Mouse (Mus musculus): ENCODE measurements at regions not wholly inside any gene's neighbourhood (a gene's known extent, or its start where the extent isn't known, plus 50 kb on each side); places are given as distances from the start of the nearest gene placed in this dataset.

- no peak for ATAC-seq (replicated peaks; ENCODE audit: low FRiP score, poor library complexity, severe bottlenecking)
These were observed 65.6 kb downstream of the 4933402N22Rik start for GRCm38 (mm10) chr5:11983452-11983851.

DNA sequence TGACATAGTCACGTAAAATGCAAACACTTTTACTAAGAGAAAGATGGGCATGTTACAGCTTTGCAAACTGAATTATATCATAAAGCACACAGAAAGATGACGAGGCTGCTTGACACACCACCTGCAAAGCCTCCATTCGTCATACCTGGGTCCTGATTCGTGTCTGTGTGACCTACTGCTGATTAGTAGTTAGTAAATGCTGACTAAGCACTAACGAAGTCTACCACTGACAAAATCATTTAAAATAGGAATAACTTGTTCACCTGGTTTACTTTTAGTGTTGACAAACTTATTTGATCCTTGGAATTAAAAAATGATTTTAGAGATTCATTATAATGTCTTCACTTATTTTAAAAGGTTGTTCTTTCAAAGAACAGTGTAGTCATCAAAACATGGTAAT, 71.3 kb downstream of the 4933402N22Rik start:
- no peak for ATAC-seq (replicated peaks; ENCODE audit: low FRiP score, poor library complexity, severe bottlenecking)

- no peak for ATAC-seq (replicated peaks; ENCODE audit: low FRiP score, poor library complexity, severe bottlenecking)
These were observed 82.9 kb downstream of the 4933402N22Rik start for GRCm38 (mm10) chr5:12000777-12001176.

DNA sequence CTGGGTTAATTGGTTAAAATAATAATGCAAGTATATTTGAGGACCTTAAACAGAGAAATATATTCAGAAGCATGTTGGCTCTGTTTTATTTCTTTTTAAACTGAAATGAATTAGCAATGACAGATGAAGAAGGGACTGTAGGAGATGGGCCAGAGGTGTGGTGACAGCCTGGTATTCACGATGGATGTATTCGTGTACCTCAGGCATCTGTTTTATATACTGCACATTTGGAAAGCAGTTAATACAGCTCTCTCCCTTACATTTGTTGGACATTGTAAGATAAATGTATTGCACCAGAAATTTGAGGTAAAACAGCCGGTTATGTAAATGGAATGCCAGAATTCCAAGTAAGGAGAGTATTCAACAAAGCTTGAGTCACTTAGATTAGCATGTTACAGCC, 88.6 kb downstream of the 4933402N22Rik start:
- no peak for ATAC-seq (replicated peaks; ENCODE audit: low FRiP score, poor library complexity, severe bottlenecking)

GRCm38 (mm10) chr5:12016332-12016731, 98.5 kb downstream of the 4933402N22Rik start:
- ATAC-seq (replicated peaks; ENCODE audit: low FRiP score, poor library complexity, severe bottlenecking), result no peak

DNA sequence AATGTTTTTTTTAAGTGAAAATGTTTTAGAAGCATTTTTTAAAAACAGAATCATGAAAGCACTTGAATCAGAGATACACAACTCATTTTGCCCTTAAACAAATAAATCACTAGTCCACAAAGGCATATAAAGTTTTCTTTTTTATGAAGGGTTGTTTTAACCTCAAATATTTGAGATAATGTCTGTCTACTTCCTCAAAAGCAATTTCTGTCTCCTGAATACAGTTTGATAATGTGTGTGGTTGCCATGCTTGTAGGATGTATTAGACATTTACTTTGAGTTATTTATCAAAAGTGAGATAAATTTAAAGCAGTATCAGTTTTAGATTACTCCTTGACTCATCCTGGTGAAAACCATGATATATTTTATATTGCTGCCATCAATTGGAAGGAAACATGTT, 102.6 kb downstream of the 4933402N22Rik start:
- no peak for ATAC-seq (replicated peaks; ENCODE audit: low FRiP score, poor library complexity, severe bottlenecking)

DNA sequence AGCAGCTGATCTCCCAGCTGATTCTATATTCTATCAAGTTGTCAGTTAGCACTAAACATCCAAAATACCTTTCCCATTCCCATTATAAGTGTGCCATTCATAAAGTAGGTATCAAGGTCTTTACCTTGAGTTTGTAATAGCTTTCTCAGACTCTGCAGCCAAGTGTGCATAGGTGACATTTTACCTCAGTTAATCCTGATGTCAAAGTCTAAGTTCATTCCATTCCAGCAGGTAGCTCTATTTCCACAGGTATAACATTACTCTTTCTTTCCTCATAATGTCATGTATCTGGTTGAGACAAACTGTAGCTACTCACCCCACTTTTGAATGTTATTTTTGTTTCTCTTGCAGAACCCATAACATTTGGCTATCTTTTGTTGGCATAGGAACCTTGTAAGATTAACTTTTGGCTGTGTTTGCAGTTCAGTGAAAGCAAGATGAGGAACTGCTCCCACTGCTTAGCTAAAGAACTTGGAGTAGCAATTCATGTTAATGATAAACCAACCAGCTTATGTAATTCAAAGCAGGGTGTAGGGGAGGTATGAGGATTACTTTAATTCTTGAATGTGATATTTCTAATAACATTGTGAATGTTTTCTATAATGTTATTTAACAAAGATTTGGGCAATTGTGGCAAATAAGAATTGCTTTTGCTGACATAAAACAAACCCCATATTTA, 107.0 kb downstream of the 4933402N22Rik start:
- ATAC-seq (replicated peaks; ENCODE audit: low FRiP score, poor library complexity, severe bottlenecking), result no peak

DNA sequence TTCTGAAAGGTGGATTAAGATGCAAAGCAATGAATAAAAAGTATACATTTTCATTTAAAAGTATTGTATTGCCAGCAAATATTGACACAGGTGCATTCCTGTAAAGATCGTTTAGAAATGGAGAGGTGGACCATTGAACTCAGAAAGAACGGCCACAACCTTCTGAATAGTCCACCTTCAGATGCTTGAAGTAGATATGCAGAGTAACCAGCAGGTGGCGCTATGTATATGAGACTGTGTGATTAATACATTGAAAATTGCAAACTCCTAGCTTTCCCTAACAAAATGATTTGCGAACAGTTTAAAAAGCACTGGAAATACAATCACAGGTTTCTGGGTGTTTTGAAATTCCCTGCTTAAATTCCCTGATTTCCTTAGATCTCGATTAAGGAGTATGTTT, 112.2 kb downstream of the 4933402N22Rik start:
- ATAC-seq (replicated peaks; ENCODE audit: low FRiP score, poor library complexity, severe bottlenecking), result peak; percentile 67

- no peak for ATAC-seq (replicated peaks; ENCODE audit: low FRiP score, poor library complexity, severe bottlenecking)
These were observed 132.0 kb downstream of the 4933402N22Rik start for GRCm38 (mm10) chr5:12049806-12050205.

- no peak for ATAC-seq (replicated peaks; ENCODE audit: low FRiP score, poor library complexity, severe bottlenecking)
These were observed 162.3 kb downstream of the 4933402N22Rik start for GRCm38 (mm10) chr5:12080191-12080590.

DNA sequence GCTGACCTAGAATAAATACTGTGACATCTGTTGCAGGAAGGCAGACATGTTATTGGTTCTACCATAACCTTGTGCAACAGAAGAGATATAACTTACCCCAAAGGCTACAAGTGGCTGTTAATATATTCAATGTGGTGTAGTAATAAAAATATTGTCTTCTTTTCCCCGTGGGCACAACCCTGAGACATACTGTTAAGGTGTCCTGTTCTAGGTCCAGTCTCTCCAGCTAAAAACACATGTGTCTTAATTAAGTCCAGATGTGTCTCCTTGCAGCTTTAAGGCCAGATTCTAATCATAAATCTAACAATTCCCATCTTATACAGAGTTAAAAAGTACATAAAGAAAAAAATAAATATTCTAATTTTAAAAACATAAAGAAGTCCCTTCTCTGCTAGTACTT, 175.8 kb downstream of the 4933402N22Rik start:
- ATAC-seq (replicated peaks; ENCODE audit: low FRiP score, poor library complexity, severe bottlenecking), result no peak

DNA sequence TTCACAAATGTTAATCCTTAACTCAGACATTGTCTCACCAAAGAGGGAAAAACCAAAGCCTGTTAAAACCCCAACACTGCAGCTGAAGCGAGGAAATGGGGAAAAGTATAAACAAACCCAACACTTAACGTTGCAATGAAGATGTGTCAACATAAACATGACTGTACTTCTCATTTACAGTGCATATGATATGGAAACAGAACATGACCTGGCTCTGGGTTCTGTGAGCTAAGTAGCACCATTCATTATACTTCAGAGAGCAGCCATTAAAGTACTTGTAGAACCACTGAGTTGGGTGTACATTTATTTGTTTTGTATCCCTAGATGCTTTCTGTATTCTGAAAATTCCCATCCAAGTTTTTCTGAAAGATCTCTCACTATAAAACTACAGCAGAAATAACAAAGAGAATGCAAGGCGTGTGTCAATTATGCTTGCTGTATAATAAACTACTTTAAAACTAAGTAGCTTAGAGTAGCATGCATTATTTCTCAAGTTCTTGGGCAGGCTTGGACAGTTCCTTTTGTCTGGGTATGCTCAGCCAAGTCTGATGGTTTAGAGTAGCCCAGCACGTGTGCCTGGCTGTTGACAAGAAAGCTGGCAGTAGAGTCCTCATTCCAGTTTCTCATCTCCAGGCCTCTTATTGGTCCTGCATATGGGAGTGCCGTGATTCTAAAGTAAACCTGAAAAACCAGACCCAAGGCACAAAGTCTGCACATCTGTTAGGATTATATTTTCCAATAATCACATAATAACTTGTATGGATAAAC, 198.9 kb downstream of the 4933402N22Rik start:
- ATAC-seq (replicated peaks; ENCODE audit: low FRiP score, poor library complexity, severe bottlenecking), result no peak

- ATAC-seq (replicated peaks; ENCODE audit: low FRiP score, poor library complexity, severe bottlenecking), result no peak
These were observed 207.1 kb downstream of the 4933402N22Rik start for GRCm38 (mm10) chr5:12124935-12125334.

DNA sequence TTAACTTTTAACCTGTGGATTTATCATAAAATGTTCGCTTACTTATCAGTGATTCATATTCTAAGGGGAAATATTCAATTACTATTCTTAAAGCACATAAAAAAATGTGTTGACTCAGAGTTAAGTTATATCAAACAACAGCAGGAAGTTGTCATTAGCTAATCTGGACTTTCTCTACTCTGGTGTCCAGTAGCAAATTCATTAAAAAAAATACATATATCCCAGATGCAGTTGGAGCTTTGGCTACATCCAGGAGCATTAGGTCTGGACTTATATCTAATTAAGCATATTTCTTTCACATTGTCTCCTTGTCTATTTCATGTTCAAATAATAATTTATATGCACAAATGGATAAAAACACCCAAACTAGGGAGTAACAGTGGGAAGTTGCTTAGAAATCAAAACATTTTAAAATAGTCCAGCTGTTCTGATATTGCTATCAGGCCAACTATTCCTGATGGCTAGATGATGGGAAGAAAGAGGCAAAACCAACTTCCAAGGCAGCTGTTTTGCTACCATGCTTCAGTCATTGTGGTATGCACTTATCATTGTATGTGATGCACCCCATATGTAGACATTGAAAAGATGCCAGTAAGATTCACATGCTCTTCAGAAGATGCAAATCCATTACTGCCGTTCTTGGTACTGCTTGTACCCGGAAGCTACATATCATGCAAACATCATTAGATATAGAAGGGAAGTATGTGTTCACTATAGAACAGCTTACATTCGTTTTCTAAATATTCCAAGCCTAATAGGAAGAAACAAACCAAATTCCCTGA, 209.8 kb downstream of the 4933402N22Rik start:
- ATAC-seq (replicated peaks; ENCODE audit: low FRiP score, poor library complexity, severe bottlenecking), result no peak

GRCm38 (mm10) chr5:12138961-12139360, 221.1 kb downstream of the 4933402N22Rik start:
- ATAC-seq (replicated peaks; ENCODE audit: low FRiP score, poor library complexity, severe bottlenecking), result no peak

DNA sequence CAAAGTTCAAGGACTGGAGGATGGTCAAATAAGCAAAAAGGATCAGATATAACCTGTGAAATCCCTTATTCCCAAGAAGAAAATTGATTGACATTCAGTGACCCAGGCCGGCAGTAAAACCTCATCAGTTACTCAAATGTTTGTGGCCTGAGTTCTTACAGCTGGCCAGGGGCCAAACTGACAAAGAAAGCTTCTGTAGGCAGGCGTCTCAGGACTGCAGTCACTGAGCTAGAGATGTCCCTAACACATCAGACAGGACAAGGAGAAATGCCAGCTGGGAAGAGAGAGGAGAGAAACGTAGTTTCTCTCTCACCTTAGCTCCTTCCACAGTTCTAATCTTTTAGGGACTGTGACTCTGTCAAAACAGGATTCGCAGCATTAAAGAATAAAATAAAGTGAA, 229.9 kb upstream of the Sema3d start:
- ATAC-seq (replicated peaks; ENCODE audit: low FRiP score, poor library complexity, severe bottlenecking), result no peak

DNA sequence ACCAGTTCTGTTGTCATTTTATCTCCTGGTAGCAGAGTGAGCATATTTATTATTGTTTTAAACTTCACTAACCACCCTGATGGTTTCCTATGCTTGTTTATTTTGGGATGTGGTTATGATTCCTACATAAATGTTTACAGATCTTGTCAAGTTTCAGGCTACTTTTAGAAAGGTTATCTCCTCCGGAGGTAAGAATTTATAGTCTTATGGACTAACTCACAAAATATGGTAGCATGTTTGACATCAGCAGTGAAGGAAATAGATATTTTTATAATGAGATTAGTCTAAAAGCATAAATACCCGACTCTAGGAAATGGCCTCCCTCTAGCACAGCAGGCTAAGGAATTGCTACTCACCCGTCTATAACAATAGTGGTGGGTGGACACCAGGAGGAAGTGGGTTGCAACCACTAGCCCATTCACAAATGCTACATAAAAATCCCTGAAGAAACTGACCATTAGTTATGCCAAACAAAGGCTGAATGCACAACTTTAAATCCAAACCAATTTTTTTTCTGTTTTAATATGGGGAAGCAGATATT, 228.6 kb upstream of the Sema3d start:
- no peak for ATAC-seq (replicated peaks; ENCODE audit: low FRiP score, poor library complexity, severe bottlenecking)

DNA sequence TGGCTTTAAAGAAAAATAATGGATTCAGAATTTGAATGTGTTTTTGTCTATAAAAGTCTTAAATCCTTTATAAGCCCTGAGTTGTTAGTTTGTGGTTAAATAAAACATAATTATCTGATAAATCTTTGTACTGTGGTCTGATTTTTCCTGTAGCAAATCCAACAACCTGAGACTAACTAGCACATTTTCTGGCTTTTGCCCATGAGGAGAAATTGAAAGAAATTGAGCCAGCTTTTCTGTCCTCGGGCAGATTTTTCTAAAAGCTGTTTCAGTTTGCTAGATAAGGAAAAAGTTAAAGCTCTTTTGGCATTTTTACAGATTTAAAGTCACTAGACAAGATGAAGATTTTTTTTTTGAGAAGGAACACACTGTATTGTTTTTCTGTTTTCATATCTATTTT, 191.5 kb upstream of the Sema3d start:
- no peak for ATAC-seq (replicated peaks; ENCODE audit: low FRiP score, poor library complexity, severe bottlenecking)

- ATAC-seq (replicated peaks; ENCODE audit: low FRiP score, poor library complexity, severe bottlenecking), result no peak
These were observed 175.7 kb upstream of the Sema3d start for GRCm38 (mm10) chr5:12207452-12207851.

DNA sequence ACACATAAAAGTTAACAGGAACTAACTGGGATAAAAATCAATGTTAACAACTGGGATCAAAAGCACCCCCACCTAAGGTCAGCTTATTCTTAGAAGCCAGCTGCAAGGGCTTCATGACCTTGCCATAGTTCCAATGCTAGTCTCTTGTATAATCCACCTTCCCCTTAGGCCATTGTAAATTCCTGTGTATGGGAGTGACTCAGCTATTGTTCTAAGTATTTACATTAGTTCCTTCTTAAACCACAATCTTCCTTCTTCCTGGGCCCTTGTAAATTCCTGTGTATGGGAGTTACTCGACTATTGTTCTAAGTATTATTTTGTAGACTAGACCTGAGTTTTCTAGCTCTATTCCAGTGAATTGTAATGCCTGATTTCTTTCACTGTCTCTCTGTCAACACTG, 173.6 kb upstream of the Sema3d start:
- no peak for ATAC-seq (replicated peaks; ENCODE audit: low FRiP score, poor library complexity, severe bottlenecking)

GRCm38 (mm10) chr5:12213448-12213847, 169.7 kb upstream of the Sema3d start:
- no peak for ATAC-seq (replicated peaks; ENCODE audit: low FRiP score, poor library complexity, severe bottlenecking)

All from erythroid progenitor cell, adult 5-6 weeks (primary cell).